Mouse (Mus musculus) G1E-ER4 (cell line): ENCODE measurements around the gene Wnk4. TPM values are rescaled to one million over a fixed set of nuclear protein-coding genes. Genes with fewer than 3 reads are reported as not detected.

Source experiments
- GATA1 ChIP-seq: IDR thresholded peaks from one replicate; pipeline ENCODE4 v1.8.0; 2012; ENCODE audit warnings: low read length, inconsistent platforms
- polyA plus RNA-seq: library from polyadenylated mRNA; stranded (reverse); fragments of >175 nt; gene quantifications from 2 replicates; pipeline ENCODE4 v1.2.3, GENCODE M21; 2012

The Wnk4 gene
- polyA plus RNA-seq, 1 experiment = 60.9 TPM

- TF ChIP-seq GATA1 = no peak
These were observed 18.1 kb downstream of the Wnk4 start, which contains the start of the genes Cntd1 and Coa3 for GRCm38 (mm10) chr11:101278223-101279192. Gene Cntd1, plus strand, starts transcription at chr11:101279012. Gene Coa3, minus strand, starts transcription at chr11:101279114.

- no peak for TF ChIP-seq GATA1
These were observed 18.8 kb downstream of the Wnk4 start for GRCm38 (mm10) chr11:101279193-101279569.

DNA sequence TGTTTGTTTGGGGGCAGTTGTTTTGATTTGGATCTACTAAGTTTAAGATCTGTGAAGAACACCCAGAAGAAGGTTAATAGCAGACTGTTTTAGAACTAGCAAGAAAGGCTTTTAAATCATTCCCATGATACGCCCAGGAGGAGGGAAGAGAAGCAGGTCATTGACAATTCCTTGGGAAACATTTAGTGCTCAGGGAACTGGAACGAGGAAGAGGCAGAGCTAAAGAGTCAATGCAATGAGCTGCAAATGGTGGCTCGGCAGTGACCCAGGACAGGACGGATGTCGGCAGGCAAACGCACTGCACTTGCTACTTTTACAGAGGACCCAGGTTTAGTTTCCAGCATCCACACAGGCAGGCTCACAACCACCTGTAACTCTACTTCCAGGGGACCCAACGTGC is 20.5 kb downstream of the Wnk4 start:
- no peak for TF ChIP-seq GATA1

- no peak for TF ChIP-seq GATA1
These were observed 22.5 kb downstream of the Wnk4 start for GRCm38 (mm10) chr11:101282896-101283295.

GRCm38 (mm10) chr11:101283805-101284204 is 23.4 kb downstream of the Wnk4 start:
- no peak for TF ChIP-seq GATA1

DNA sequence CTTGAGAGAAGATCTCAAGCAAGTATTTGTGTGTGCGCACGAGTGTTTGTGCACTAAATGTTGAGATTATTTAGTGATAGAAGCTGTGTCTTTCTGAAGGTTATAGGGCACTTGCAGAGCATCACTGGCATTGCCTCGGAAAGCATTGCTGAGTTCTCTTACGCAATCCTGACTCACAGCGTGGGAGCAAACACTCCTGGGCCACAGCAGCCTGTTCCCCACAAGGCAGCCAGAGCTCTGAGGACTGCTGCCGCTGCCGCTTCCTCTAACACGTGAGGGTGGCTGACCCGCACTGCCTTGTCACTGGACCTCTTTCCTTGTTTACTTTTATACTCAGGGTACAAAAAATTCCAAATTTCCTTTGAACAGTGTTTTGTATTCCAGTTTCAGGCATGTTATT is 26.9 kb downstream of the Wnk4 start:
- TF ChIP-seq GATA1 = no peak

DNA sequence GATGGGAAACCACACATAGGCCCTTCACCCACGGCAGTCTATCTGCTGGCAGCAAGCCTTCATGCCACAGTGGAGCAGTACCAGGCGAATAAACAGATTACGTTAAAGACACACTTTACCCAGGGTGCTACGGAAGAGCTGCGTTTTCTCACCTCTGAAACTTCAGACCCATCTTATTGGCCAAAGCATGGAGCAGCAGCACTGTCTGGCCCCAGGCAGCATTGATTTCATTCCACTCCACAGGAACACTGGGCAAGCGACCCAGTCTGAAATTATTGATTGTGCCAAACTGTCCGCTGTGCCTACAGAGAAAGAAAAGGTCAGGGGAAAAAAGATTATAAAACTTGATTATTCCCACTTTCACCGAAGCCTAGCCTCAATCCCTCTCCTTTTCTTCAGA is 30.9 kb downstream of the Wnk4 start:
- TF ChIP-seq GATA1 = no peak

DNA sequence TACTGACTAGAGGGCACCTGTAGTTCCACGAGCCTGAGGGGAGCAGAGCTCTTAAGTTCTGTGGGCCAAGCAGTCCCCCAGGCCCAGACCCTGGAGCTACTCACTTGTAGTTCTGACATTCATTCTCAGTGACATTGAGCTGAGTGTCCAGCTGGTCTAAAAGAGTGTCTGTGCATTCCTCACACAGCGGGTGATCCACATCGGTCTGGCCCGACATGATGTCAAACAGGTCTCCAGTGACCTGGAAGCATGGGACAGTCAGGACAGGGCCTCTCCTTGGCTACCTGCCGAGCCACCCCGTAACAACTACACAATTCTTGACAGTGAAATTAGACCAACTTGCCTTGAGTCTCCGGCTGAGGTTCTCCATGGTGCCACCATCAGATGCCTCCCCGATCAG is 34.8 kb downstream of the Wnk4 start:
- no peak for TF ChIP-seq GATA1

DNA sequence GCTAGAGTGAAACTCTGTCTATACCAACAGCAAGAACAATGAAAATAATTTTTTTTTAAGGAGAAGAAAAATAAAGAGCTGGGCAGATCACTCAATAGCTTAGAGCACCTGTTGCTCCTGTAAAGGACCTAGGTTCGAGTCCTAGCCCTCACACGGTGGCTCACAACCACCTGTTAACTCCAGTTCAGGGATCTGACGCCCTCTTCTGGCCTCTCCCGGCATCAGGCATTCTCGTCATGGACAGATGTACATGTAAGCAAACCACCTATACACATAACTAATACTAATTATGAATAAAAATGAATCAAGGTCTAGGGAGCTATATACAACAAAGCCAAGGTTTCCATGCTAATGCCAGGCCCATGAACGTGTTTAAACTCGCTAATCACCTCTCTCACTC is 40.5 kb downstream of the Wnk4 start:
- TF ChIP-seq GATA1 = no peak

DNA sequence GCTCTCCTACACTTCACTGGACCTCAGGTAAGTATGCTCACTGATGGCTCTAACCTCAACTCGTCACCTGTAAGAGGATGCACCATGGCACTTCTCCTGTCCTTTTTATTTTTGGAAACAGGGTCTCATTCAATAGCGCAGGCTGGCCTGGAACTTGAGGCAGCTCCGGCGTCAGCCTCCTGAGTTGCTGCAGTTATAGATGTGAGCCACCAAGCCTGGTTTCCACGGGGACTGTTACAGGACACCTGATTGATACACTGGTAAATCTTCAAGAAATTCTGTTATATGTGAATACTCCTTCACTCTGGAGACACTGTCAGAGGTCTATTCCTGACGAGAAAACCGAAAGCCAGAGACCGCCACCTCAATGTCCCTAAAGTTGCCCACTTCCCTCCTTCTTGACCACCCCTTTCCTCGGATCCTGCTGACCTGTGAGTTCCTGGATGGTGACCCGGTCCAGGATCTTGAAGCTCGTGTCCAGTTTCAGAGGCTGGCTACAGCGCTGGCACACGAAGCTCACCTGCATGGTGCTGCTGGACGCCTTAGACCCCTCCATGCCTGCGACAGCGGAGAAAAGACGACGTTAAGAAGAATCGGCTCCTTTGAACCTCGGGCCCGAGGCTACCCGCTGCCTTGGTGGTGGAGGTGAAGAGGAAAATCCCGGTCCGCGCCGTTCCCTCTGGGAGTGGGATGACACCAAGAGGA is 41.1 kb downstream of the Wnk4 start:
- TF ChIP-seq GATA1 = no peak

- no peak for TF ChIP-seq GATA1
These were observed 41.8 kb downstream of the Wnk4 start, which contains the start of gene Becn1 for GRCm38 (mm10) chr11:101302004-101302798. Gene Becn1, minus strand, starts transcription at chr11:101302286.

GRCm38 (mm10) chr11:101307744-101308143 is 47.4 kb downstream of the Wnk4 start:
- TF ChIP-seq GATA1 = no peak

GRCm38 (mm10) chr11:101311083-101311482 is 50.7 kb downstream of the Wnk4 start:
- no peak for TF ChIP-seq GATA1

DNA sequence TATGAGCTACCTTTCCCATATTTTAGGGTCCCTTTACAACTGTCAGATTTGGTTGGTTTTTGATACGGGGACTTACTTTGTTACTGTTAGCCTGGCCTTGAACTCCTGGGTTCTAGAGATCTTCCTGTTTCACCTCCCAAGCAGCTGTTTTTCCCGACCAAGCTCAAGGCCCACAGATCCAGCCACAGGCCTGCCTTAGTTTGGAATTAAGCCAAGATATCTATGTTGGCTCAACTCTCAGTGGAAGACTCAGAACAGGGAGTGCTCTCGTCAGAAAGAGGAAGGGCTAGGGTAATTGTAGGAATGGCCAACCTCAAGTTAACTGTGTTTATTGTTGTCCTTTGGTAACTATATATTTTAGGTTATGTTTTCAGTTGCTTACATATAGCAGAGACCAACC is 51.8 kb downstream of the Wnk4 start:
- no peak for TF ChIP-seq GATA1

DNA sequence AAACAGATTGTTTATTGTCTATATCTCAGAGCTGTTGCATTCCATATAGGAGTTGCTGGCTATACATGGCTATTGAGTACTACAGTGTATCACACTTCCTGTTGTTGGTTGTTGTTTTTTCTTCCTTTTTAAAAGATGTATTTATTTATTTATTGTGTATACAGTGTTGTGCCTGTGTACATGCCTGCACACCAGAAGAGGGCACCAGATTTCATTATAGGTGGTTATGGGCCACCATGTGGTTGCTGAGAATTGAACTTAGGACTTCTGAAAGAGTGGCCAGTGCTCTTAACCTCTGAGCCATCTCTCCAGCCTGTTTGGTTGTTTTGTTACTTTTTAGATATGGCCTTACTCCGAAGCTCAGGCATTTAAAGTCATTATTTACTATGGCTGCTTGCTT is 54.2 kb downstream of the Wnk4 start:
- TF ChIP-seq GATA1 = no peak
